Mouse (Mus musculus): ENCODE data around the gene D130043K22Rik. TPM values are rescaled to one million over a fixed set of nuclear protein-coding genes. Genes with fewer than 3 reads are reported as not detected.

D130043K22Rik gene
- total and polyA plus RNA-seq, 3 experiments = 0.55 TPM; not detected in 2

- H3K9me3 ChIP-seq (replicated peaks) = no peaks in the 10 kb centered on the region
- H3K4me3 ChIP-seq (ENCODE audit: low read depth, low read length) = no peak overlapping the region
- no peaks in the 10 kb centered on the region for H3K27me3 ChIP-seq (ENCODE audit: insufficient read depth, low read length)
- no peak for DNase-seq (ENCODE audit: low spot score)
- TF ChIP-seq GATA2 (IDR thresholded peaks at IDR 0.05; ENCODE audit: borderline replicate concordance, low read depth, low read length) = no peak
- TF ChIP-seq TAL1 (conservative IDR thresholded peaks at IDR 0.05; ENCODE audit: low read depth, low read length) = no peak
- TF ChIP-seq CTCF (IDR thresholded peaks at IDR 0.05; ENCODE audit: low read depth, low read length) = no peak
- no peak for TF ChIP-seq POLR2AphosphoS5 (IDR thresholded peaks at IDR 0.05; ENCODE audit: insufficient replicate concordance, low read depth, low read length)
- no peak for TF ChIP-seq GATA1 (IDR thresholded peaks at IDR 0.05; ENCODE audit: borderline replicate concordance, low read length)
- peaks cover 57% of the 10 kb centered on the region for H3K36me3 ChIP-seq (replicated peaks)
- no peak for ATAC-seq (ENCODE audit: extremely low read depth, insufficient number of reproducible peaks, low FRiP score, poor library complexity, severe bottlenecking)
- peaks cover 26% of the 10 kb centered on the region for H3K4me1 ChIP-seq (ENCODE audit: insufficient read depth, low read depth, low read length)
Observed at GRCm38 (mm10) chr13:24841702-24842101, 3.2 kb upstream of the D130043K22Rik start.

- Histone ChIP-seq H3K4me1 (ENCODE audit: insufficient read depth, low read depth, low read length) (peaks cover 5% of the 10 kb centered on the region; the same call in 1 of the 2 replicates), H3K4me3 (ENCODE audit: low read depth, low read length) (no peak overlapping the region), H3K36me3 (replicated peaks) (peaks cover 7% of the 10 kb centered on the region), H3K27me3 (ENCODE audit: insufficient read depth, low read length) (peaks cover 15% of the 10 kb centered on the region), H3K9me3 (replicated peaks) (no peaks in the 10 kb centered on the region)
- no peak for ATAC-seq (ENCODE audit: extremely low read depth, insufficient number of reproducible peaks, low FRiP score, poor library complexity, severe bottlenecking)
- no peak for DNase-seq (ENCODE audit: low spot score)
- TF ChIP-seq CTCF (IDR thresholded peaks at IDR 0.05; ENCODE audit: low read depth, low read length) (no peak), GATA1 (IDR thresholded peaks at IDR 0.05; ENCODE audit: borderline replicate concordance, low read length) (no peak), GATA2 (IDR thresholded peaks at IDR 0.05; ENCODE audit: borderline replicate concordance, low read depth, low read length) (no peak), TAL1 (conservative IDR thresholded peaks at IDR 0.05; ENCODE audit: low read depth, low read length) (no peak), POLR2AphosphoS5 (IDR thresholded peaks at IDR 0.05; ENCODE audit: insufficient replicate concordance, low read depth, low read length) (no peak)
Observed at GRCm38 (mm10) chr13:24849318-24849717, 4.4 kb downstream of the D130043K22Rik start.

GRCm38 (mm10) chr13:24851989-24852388, 7.1 kb downstream of the D130043K22Rik start:
- Histone ChIP-seq H3K4me1 (ENCODE audit: insufficient read depth, low read depth, low read length) (no peaks in the 10 kb centered on the region), H3K9me3 (replicated peaks) (no peaks in the 10 kb centered on the region), H3K36me3 (replicated peaks) (no peaks in the 10 kb centered on the region), H3K27me3 (ENCODE audit: insufficient read depth, low read length) (peaks cover 34% of the 10 kb centered on the region), H3K4me3 (ENCODE audit: low read depth, low read length) (no peak overlapping the region)
- ATAC-seq (ENCODE audit: extremely low read depth, insufficient number of reproducible peaks, low FRiP score, poor library complexity, severe bottlenecking) (no peak), DNase-seq (ENCODE audit: low spot score) (no peak)
- TF ChIP-seq TAL1 (conservative IDR thresholded peaks at IDR 0.05; ENCODE audit: low read depth, low read length) = no peak
- TF ChIP-seq GATA1 (IDR thresholded peaks at IDR 0.05; ENCODE audit: borderline replicate concordance, low read length) = no peak
- no peak for TF ChIP-seq GATA2 (IDR thresholded peaks at IDR 0.05; ENCODE audit: borderline replicate concordance, low read depth, low read length)
- no peak for TF ChIP-seq POLR2AphosphoS5 (IDR thresholded peaks at IDR 0.05; ENCODE audit: insufficient replicate concordance, low read depth, low read length)
- TF ChIP-seq CTCF (IDR thresholded peaks at IDR 0.05; ENCODE audit: low read depth, low read length) = no peak

GRCm38 (mm10) chr13:24852570-24852969, 7.6 kb downstream of the D130043K22Rik start:
- no peak for TF ChIP-seq TAL1 (conservative IDR thresholded peaks at IDR 0.05; ENCODE audit: low read depth, low read length)
- no peak for TF ChIP-seq CTCF (IDR thresholded peaks at IDR 0.05; ENCODE audit: low read depth, low read length)
- TF ChIP-seq POLR2AphosphoS5 (IDR thresholded peaks at IDR 0.05; ENCODE audit: insufficient replicate concordance, low read depth, low read length) = no peak
- no peak for TF ChIP-seq GATA2 (IDR thresholded peaks at IDR 0.05; ENCODE audit: borderline replicate concordance, low read depth, low read length)
- no peak for TF ChIP-seq GATA1 (IDR thresholded peaks at IDR 0.05; ENCODE audit: borderline replicate concordance, low read length)
- Histone ChIP-seq H3K4me1 (ENCODE audit: insufficient read depth, low read depth, low read length) (no peaks in the 10 kb centered on the region), H3K27me3 (ENCODE audit: insufficient read depth, low read length) (peaks cover 39% of the 10 kb centered on the region), H3K4me3 (ENCODE audit: low read depth, low read length) (no peak overlapping the region), H3K36me3 (replicated peaks) (no peaks in the 10 kb centered on the region), H3K9me3 (replicated peaks) (no peaks in the 10 kb centered on the region)
- no peak for ATAC-seq (ENCODE audit: extremely low read depth, insufficient number of reproducible peaks, low FRiP score, poor library complexity, severe bottlenecking)
- no peak for DNase-seq (ENCODE audit: low spot score)

GRCm38 (mm10) chr13:24859115-24859514, 14.2 kb downstream of the D130043K22Rik start:
- Histone ChIP-seq H3K4me1 (ENCODE audit: insufficient read depth, low read depth, low read length) (peaks cover 3% of the 10 kb centered on the region), H3K36me3 (replicated peaks) (no peaks in the 10 kb centered on the region), H3K9me3 (replicated peaks) (no peaks in the 10 kb centered on the region), H3K4me3 (ENCODE audit: low read depth, low read length) (no peak overlapping the region), H3K27me3 (ENCODE audit: insufficient read depth, low read length) (peaks cover 44% of the 10 kb centered on the region)
- DNase-seq (ENCODE audit: low spot score) (no peak), ATAC-seq (ENCODE audit: extremely low read depth, insufficient number of reproducible peaks, low FRiP score, poor library complexity, severe bottlenecking) (no peak)
- TF ChIP-seq TAL1 (conservative IDR thresholded peaks at IDR 0.05; ENCODE audit: low read depth, low read length) (no peak), POLR2AphosphoS5 (IDR thresholded peaks at IDR 0.05; ENCODE audit: insufficient replicate concordance, low read depth, low read length) (no peak)

- ATAC-seq (ENCODE audit: extremely low read depth, insufficient number of reproducible peaks, low FRiP score, poor library complexity, severe bottlenecking) (no peak), DNase-seq (ENCODE audit: low spot score) (no peak)
- Histone ChIP-seq H3K27me3 (ENCODE audit: insufficient read depth, low read length) (peaks cover 47% of the 10 kb centered on the region), H3K36me3 (replicated peaks) (no peaks in the 10 kb centered on the region), H3K9me3 (replicated peaks) (no peaks in the 10 kb centered on the region), H3K4me3 (ENCODE audit: low read depth, low read length) (no peak overlapping the region), H3K4me1 (ENCODE audit: insufficient read depth, low read depth, low read length) (peaks cover 3% of the 10 kb centered on the region)
- no peak for TF ChIP-seq GATA1 (IDR thresholded peaks at IDR 0.05; ENCODE audit: borderline replicate concordance, low read length)
Observed at GRCm38 (mm10) chr13:24861084-24861483, 16.1 kb downstream of the D130043K22Rik start.

GRCm38 (mm10) chr13:24862021-24862420, 17.1 kb downstream of the D130043K22Rik start:
- H3K4me1 ChIP-seq (ENCODE audit: insufficient read depth, low read depth, low read length) = peaks cover 10% of the 10 kb centered on the region
- peaks cover 41% of the 10 kb centered on the region for H3K27me3 ChIP-seq (ENCODE audit: insufficient read depth, low read length)

More at GRCm38 (mm10) chr13:24862021-24862420, 17.1 kb downstream of the D130043K22Rik start:
- no peak for ATAC-seq (ENCODE audit: extremely low read depth, insufficient number of reproducible peaks, low FRiP score, poor library complexity, severe bottlenecking)
- TF ChIP-seq CTCF (IDR thresholded peaks at IDR 0.05; ENCODE audit: low read depth, low read length) (no peak), GATA2 (IDR thresholded peaks at IDR 0.05; ENCODE audit: borderline replicate concordance, low read depth, low read length) (no peak), TAL1 (conservative IDR thresholded peaks at IDR 0.05; ENCODE audit: low read depth, low read length) (no peak), POLR2AphosphoS5 (IDR thresholded peaks at IDR 0.05; ENCODE audit: insufficient replicate concordance, low read depth, low read length) (no peak), GATA1 (IDR thresholded peaks at IDR 0.05; ENCODE audit: borderline replicate concordance, low read length) (no peak)
- DNase-seq (ENCODE audit: low spot score) = no peak
- H3K9me3 ChIP-seq (replicated peaks) = no peaks in the 10 kb centered on the region
- no peaks in the 10 kb centered on the region for H3K36me3 ChIP-seq (replicated peaks)
- no peak overlapping the region for H3K4me3 ChIP-seq (ENCODE audit: low read depth, low read length)
